Mouse (Mus musculus): Measurements from ENCODE around the gene Dock8.
A peak's percentile ranks its signal among the peaks of the same experiment; 100 is the strongest.
"Not testable (repeated sequence)": the region's sequence is repeated elsewhere in the genome, so short reads cannot be mapped to it uniquely, and the experiment has no call there.

Dock8 gene

GRCm38 (mm10) chr19:25000153-25000552, 819 bp downstream of the Dock8 start:
- no peak for DNase-seq (ENCODE audit: low read depth)

- no peak for DNase-seq (ENCODE audit: low read depth)
Measured at GRCm38 (mm10) chr19:25002032-25002431, 2.7 kb downstream of the Dock8 start.

- DNase-seq (ENCODE audit: low read depth), result no peak
Measured at GRCm38 (mm10) chr19:25002828-25003227, 3.5 kb downstream of the Dock8 start.

- DNase-seq (ENCODE audit: low read depth), result no peak
Measured at GRCm38 (mm10) chr19:25003810-25004209, 4.5 kb downstream of the Dock8 start.

GRCm38 (mm10) chr19:25006686-25007085, 7.4 kb downstream of the Dock8 start:
- DNase-seq (ENCODE audit: low read depth), result no peak

- no peak for DNase-seq (ENCODE audit: low read depth)
Measured at GRCm38 (mm10) chr19:25008509-25008908, 9.2 kb downstream of the Dock8 start.

- no peak for DNase-seq (ENCODE audit: low read depth)
Measured at GRCm38 (mm10) chr19:25022766-25023165, 23.4 kb downstream of the Dock8 start.

- DNase-seq (ENCODE audit: low read depth), result no peak
Measured at GRCm38 (mm10) chr19:25031765-25032164, 32.4 kb downstream of the Dock8 start.

GRCm38 (mm10) chr19:25033008-25033407, 33.7 kb downstream of the Dock8 start:
- not testable (repeated sequence) for DNase-seq (ENCODE audit: low read depth)

GRCm38 (mm10) chr19:25035825-25036224, 36.5 kb downstream of the Dock8 start:
- no peak for DNase-seq (ENCODE audit: low read depth)

GRCm38 (mm10) chr19:25036784-25037183, 37.5 kb downstream of the Dock8 start:
- no peak for DNase-seq (ENCODE audit: low read depth)

- no peak for DNase-seq (ENCODE audit: low read depth)
Measured at GRCm38 (mm10) chr19:25037249-25037648, 37.9 kb downstream of the Dock8 start.

- DNase-seq (ENCODE audit: low read depth), result no peak
Measured at GRCm38 (mm10) chr19:25038293-25038692, 39.0 kb downstream of the Dock8 start.

GRCm38 (mm10) chr19:25041209-25041608, 41.9 kb downstream of the Dock8 start:
- DNase-seq (ENCODE audit: low read depth), result no peak

- no peak for DNase-seq (ENCODE audit: low read depth)
Measured at GRCm38 (mm10) chr19:25042973-25043372, 43.6 kb downstream of the Dock8 start.

- no peak for DNase-seq (ENCODE audit: low read depth)
Measured at GRCm38 (mm10) chr19:25044057-25044456, 44.7 kb downstream of the Dock8 start.

GRCm38 (mm10) chr19:25052355-25052754, 53.0 kb downstream of the Dock8 start:
- DNase-seq (ENCODE audit: low read depth), result peak; percentile 43

- DNase-seq (ENCODE audit: low read depth), result no peak
Measured at GRCm38 (mm10) chr19:25053152-25053551, 53.8 kb downstream of the Dock8 start.

GRCm38 (mm10) chr19:25055025-25055424, 55.7 kb downstream of the Dock8 start:
- DNase-seq (ENCODE audit: low read depth), result no peak

- DNase-seq (ENCODE audit: low read depth), result no peak
Measured at GRCm38 (mm10) chr19:25055559-25055958, 56.2 kb downstream of the Dock8 start.

GRCm38 (mm10) chr19:25056224-25056623, 56.9 kb downstream of the Dock8 start:
- no peak for DNase-seq (ENCODE audit: low read depth)

GRCm38 (mm10) chr19:25057826-25058225, 58.5 kb downstream of the Dock8 start:
- DNase-seq (ENCODE audit: low read depth), result no peak

- DNase-seq (ENCODE audit: low read depth), result no peak
Measured at GRCm38 (mm10) chr19:25059847-25060364, 60.6 kb downstream of the Dock8 start.

GRCm38 (mm10) chr19:25060375-25060774, 61.0 kb downstream of the Dock8 start:
- DNase-seq (ENCODE audit: low read depth), result no peak

Measured in c-Kit-positive CD71-negative TER-119-negative erythroid progenitor cells, embryonic 14.5 days (primary cell).